Mouse (Mus musculus) right cerebral cortex, postnatal 25 days (tissue): ENCODE results near the gene Itpkb.
A peak's percentile ranks its signal among the peaks of the same experiment; 100 is the strongest.

Experiments
- DNase-seq: peaks from one replicate; pipeline ENCODE4 v3.0.0; 2022

Gene Itpkb

GRCm38 (mm10) chr1:180423931-180424330 is 93.6 kb downstream of the Itpkb start:
- DNase-seq, result no peak

- no peak for DNase-seq
Observed at GRCm38 (mm10) chr1:180426405-180426804, 96.1 kb downstream of the Itpkb start.

- DNase-seq, result peak; percentile 47
Observed at GRCm38 (mm10) chr1:180427685-180428084, 97.4 kb downstream of the Itpkb start.

- peak; percentile 35 for DNase-seq
Observed at GRCm38 (mm10) chr1:180428101-180428712, 97.9 kb downstream of the Itpkb start.

- no peak for DNase-seq
Observed at GRCm38 (mm10) chr1:180428871-180429270, 98.6 kb downstream of the Itpkb start.

GRCm38 (mm10) chr1:180429819-180430218 is 99.5 kb downstream of the Itpkb start:
- DNase-seq, result no peak

GRCm38 (mm10) chr1:180431833-180432232 is 101.5 kb downstream of the Itpkb start:
- DNase-seq, result no peak

GRCm38 (mm10) chr1:180433098-180433538 is 102.8 kb downstream of the Itpkb start:
- DNase-seq, result no peak

GRCm38 (mm10) chr1:180433796-180434566 is 103.7 kb downstream of the Itpkb start:
- peak; percentile 67 for DNase-seq

GRCm38 (mm10) chr1:180434925-180435324 is 104.6 kb downstream of the Itpkb start:
- DNase-seq, result no peak

GRCm38 (mm10) chr1:180439496-180439895 is 109.2 kb downstream of the Itpkb start:
- no peak for DNase-seq

GRCm38 (mm10) chr1:180444411-180444810 is 114.1 kb downstream of the Itpkb start:
- no peak for DNase-seq

GRCm38 (mm10) chr1:180449641-180450040 is 119.4 kb downstream of the Itpkb start:
- no peak for DNase-seq

- no peak for DNase-seq
Observed at GRCm38 (mm10) chr1:180458274-180458673, 128.0 kb downstream of the Itpkb start.

GRCm38 (mm10) chr1:180458680-180459079 is 128.4 kb downstream of the Itpkb start:
- no peak for DNase-seq

GRCm38 (mm10) chr1:180460721-180461120 is 130.4 kb downstream of the Itpkb start:
- DNase-seq, result no peak

GRCm38 (mm10) chr1:180462396-180462795 is 132.1 kb downstream of the Itpkb start:
- DNase-seq, result peak; percentile 59

- no peak for DNase-seq
Observed at GRCm38 (mm10) chr1:180462983-180463475, 132.7 kb downstream of the Itpkb start.

GRCm38 (mm10) chr1:180464357-180464756 is 134.1 kb downstream of the Itpkb start:
- DNase-seq, result no peak

GRCm38 (mm10) chr1:180465620-180466019 is 135.3 kb downstream of the Itpkb start:
- DNase-seq, result peak; percentile 71

GRCm38 (mm10) chr1:180468004-180468403 is 137.7 kb downstream of the Itpkb start:
- DNase-seq, result no peak

GRCm38 (mm10) chr1:180473566-180473965 is 143.3 kb downstream of the Itpkb start:
- no peak for DNase-seq
